Mouse (Mus musculus) ES-Bruce4 (cell line): ENCODE data around the gene Lamtor2. TPM values are rescaled to one million over a fixed set of nuclear protein-coding genes. Genes with fewer than 3 reads are reported as not detected.
"Not testable (repeated sequence)": the region's sequence is repeated elsewhere in the genome, so short reads cannot be mapped to it uniquely, and the experiment has no call there.

Experiments used
- H3K27ac ChIP-seq: 2 replicates; pipeline ENCODE4 v1.5.1; 2012; ENCODE audit warnings: low read length, inconsistent platforms; ENCODE audit not compliant: insufficient read depth
- H3K27me3 ChIP-seq: 2 replicates; pipeline ENCODE4 v1.6.1; 2012; ENCODE audit warnings: mild to moderate bottlenecking, low read length, inconsistent platforms; ENCODE audit not compliant: control insufficient read depth, poor library complexity, insufficient read depth, severe bottlenecking
- H3K36me3 ChIP-seq: 2 replicates; pipeline ENCODE4 v1.6.1; 2012; ENCODE audit warnings: inconsistent platforms, mild to moderate bottlenecking, low read length, moderate library complexity; ENCODE audit not compliant: control insufficient read depth, poor library complexity, insufficient read depth, severe bottlenecking
- H3K4me1 ChIP-seq: one replicate; pipeline ENCODE4 v1.8.1; 2011; ENCODE audit warnings: low read length; ENCODE audit not compliant: control insufficient read depth, insufficient read depth
- H3K4me3 ChIP-seq: 2 replicates; pipeline ENCODE4 v1.5.1; 2011; ENCODE audit warnings: low read depth, mild to moderate bottlenecking, low read length
- H3K9ac ChIP-seq: 2 replicates; pipeline ENCODE4 v1.6.1; 2012; ENCODE audit warnings: low read depth, mild to moderate bottlenecking, inconsistent platforms; ENCODE audit not compliant: poor library complexity, severe bottlenecking
- H3K9me3 ChIP-seq: replicated peaks from 2 replicates; pipeline ENCODE4 v1.6.1; 2012; ENCODE audit warnings: mild to moderate bottlenecking, low read length, inconsistent platforms; ENCODE audit not compliant: control insufficient read depth, poor library complexity, insufficient read depth, severe bottlenecking
- CTCF ChIP-seq: IDR thresholded peaks from one replicate; pipeline ENCODE4 v1.8.1; 2011; ENCODE audit warnings: low read depth, low read length
- EP300 ChIP-seq: IDR thresholded peaks from 2 replicates; pipeline ENCODE4 v1.6.1; 2011; ENCODE audit warnings: low read depth, low read length; ENCODE audit not compliant: insufficient read depth
- POLR2A ChIP-seq: IDR thresholded peaks from one replicate; pipeline ENCODE4 v1.8.1; 2011; ENCODE audit warnings: low read length; ENCODE audit not compliant: insufficient read depth
- polyA plus RNA-seq: library from polyadenylated mRNA; stranded (reverse); fragments of >200 nt; gene quantifications from 2 replicates; pipeline ENCODE4 v1.2.4, GENCODE M21; 2011; ENCODE audit warnings: low read depth; ENCODE audit not compliant: missing spikeins, insufficient read depth, insufficient read length

Lamtor2 gene
- polyA plus RNA-seq: 138 and 151 TPM in 2 replicates

DNA sequence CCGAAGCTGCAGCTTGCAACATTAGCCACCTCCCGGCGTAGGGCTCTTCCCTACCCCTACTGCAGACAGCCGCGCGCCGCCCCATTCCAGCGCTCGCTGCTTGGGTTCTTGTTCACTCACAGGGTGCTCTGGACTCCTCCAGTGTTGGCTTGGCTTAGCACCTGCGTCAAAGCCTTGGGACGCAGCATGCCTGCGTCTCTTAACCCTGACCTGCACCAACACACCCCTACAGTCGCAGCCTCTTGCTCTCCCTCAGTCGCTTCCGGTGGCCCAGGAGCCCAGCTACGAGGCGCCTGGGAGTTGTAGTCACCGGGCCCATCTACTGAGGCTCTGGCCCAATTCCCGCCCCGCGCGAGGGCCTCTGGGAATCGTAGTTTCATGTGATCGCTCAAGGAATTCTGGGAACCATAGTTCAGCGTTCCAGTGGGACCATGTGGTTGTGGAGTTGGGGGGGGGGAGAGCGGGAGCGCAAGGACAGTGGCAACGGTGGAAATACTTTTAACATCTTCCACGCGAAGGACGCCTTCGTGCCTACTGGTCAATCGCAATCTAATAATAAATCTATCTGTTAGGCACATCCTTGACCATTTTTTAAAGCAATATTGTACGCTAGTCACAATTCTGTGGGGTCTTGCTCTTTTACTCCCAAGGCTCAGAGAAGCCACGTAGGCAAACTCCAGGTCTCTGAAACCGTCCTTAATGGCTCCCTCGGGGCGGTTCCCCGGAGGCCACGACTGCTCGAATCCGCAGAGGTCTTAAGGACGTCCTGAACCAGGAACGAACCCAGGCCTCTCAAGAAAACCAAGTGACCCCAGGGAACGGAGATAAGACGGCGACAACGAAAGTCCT, at the start of gene Lamtor2:
Gene Lamtor2 (minus strand): TSS at position 399 of the 849 bp plus-strand sequence.
- no peaks in the 10 kb centered on the region for H3K9me3 ChIP-seq
- peak within 1 kb of the TSS; percentile 99 for H3K4me3 ChIP-seq
- H3K36me3 ChIP-seq: peaks cover 21% of the 10 kb centered on the region
- peaks cover 2% of the 10 kb centered on the region for H3K4me1 ChIP-seq
- TF ChIP-seq POLR2A (peak; percentile 52), CTCF (no peak), EP300 (0 out of 2 replicates have a peak, but pooled peaks have one; percentile 48)
- peak within 1 kb of the TSS; percentile 89 for H3K27ac ChIP-seq
- H3K27me3 ChIP-seq: no peaks in the 10 kb centered on the region
- H3K9ac ChIP-seq: peak within 1 kb of the TSS; percentile 100

DNA sequence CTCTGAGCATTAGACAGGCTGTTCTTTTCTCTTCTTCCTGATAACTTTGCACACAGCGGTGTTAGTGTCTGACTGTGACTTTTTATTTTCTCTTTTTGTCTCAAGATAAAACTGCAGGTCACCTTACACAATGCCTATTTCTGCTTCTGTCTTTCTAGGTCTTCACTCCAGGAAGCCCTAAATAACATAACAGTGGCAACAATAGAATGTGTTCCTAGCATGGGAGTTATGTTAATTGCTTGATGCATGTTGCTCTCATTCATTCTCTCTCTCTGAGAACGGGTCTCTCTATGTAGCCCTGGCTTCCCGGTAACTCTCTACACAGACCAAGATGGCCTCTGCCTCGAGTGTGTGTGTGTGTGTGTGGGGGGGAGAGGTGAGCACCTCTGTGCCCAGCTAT, 49.6 kb upstream of the Lamtor2 start:
- H3K27me3 ChIP-seq: no peaks in the 10 kb centered on the region
- no peak overlapping the region for H3K9ac ChIP-seq
- H3K4me1 ChIP-seq: peaks cover 3% of the 10 kb centered on the region
- H3K4me3 ChIP-seq: no peak overlapping the region
- no peaks in the 10 kb centered on the region for H3K9me3 ChIP-seq
- no peak for TF ChIP-seq EP300
- TF ChIP-seq CTCF: no peak
- no peak for TF ChIP-seq POLR2A
- H3K27ac ChIP-seq: peak overlapping the region; percentile 65
- H3K36me3 ChIP-seq: no peaks in the 10 kb centered on the region

DNA sequence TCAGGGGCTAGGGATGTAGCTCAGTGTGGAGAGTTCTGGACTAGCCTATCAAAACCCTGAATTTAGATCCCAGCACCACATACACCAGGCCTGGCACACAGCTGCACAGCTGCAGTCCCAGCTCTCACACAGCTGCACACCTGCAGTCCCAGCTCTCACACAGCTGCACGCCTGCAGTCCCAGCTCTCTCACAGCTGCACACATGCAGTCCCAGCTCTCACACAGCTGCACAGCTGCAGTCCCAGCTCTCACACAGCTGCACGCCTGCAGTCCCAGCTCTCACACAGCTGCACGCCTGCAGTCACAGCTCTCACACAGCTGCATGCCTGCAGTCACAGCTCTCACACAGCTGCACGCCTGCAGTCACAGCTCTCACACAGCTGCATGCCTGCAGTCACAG, 43.7 kb upstream of the Lamtor2 start:
- H3K27me3 ChIP-seq, H3K27ac ChIP-seq, H3K9ac ChIP-seq, H3K36me3 ChIP-seq, H3K4me3 ChIP-seq, H3K9me3 ChIP-seq: not testable (repeated sequence)
- H3K4me1 ChIP-seq: peaks cover 11% of the 10 kb centered on the region

DNA sequence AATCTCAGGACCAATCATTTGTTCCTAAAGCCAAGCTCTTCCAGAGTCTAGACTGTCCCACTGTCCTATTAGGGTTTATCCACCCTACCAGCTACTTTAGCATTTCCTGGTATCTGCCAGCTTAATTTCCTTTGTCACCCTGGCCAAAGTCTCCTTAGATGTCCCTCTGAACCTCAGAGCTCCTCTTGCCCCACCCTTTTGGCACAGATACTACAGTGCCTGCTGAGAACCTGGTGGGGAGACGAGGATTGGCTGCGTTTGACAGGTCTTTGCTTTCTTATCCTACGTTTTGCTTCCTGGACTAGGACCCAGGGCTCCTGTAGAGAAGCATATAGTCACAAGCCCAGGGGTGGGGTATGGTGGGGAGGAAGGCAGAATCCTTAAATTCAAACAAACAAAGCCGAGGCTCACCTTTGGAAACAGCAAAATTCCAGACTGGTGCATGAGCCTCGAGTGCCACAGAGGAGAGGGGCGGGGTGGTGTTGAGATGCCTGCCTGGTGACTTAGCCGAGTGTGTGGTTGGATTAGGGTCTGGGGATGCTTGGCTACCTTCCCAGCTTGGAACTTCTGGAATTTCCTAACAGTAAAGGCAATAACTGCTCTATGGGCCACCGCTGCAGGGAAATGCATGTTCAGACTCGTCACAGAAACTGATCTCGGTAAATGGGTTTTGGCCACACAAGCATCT, 41.2 kb upstream of the Lamtor2 start:
- Histone ChIP-seq H3K9me3 (no peaks in the 10 kb centered on the region), H3K27ac (peak overlapping the region; percentile 23; the same call in 1 of the 2 replicates), H3K36me3 (no peaks in the 10 kb centered on the region), H3K4me1 (peaks cover 21% of the 10 kb centered on the region), H3K9ac (no peak overlapping the region), H3K4me3 (no peak overlapping the region), H3K27me3 (no peaks in the 10 kb centered on the region)
- no peak for TF ChIP-seq POLR2A
- no peak for TF ChIP-seq EP300
- TF ChIP-seq CTCF: no peak

DNA sequence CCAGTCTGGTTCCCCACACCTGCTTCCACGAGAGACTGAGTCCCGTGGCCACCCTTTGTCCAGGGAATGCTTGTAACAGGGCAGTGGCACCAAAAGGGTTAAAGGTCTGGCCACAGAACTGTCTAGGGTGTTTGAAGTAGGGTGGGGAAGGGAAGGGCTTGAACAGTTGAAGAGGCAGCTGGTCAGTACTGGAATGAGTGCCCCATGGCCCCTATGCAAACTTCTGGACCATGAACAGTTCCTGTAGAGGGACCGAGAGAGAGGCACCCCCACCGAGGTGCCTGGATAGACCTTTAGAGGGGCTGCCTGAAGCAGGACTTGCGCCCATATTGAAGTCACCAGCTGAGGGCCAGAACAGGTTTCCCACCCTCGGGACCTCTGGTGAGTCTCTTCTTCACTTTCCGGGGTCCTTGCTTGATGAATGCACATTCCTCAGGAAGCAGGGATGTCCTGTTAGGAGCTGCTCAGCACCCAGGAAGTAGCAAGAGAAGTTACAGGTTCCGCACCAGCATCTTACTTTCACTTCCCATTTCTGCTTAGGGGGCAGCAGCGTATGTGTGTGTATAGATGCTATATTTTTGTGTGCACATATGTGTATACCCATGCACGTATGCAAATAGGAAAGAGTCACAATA, 40.2 kb upstream of the Lamtor2 start:
- Histone ChIP-seq H3K36me3 (peaks cover 8% of the 10 kb centered on the region), H3K9ac (no peak overlapping the region), H3K4me1 (peaks cover 21% of the 10 kb centered on the region), H3K4me3 (no peak overlapping the region), H3K27me3 (no peaks in the 10 kb centered on the region), H3K9me3 (no peaks in the 10 kb centered on the region), H3K27ac (0 out of 2 replicates have a peak overlapping the region, but pooled peaks have one; percentile 2)
- TF ChIP-seq CTCF (no peak), EP300 (no peak), POLR2A (no peak)
